Comparison of ENCODE assay signal across 40 mouse cellular contexts in genomic region chr4:53762501-53762900, GRCm38 (mm10). TPM values are rescaled to one million over a fixed set of nuclear protein-coding genes. Genes with fewer than 3 reads are reported as not detected.
"Had no signal": no experiment of that assay in that cellular context is flagged by ENCODE, and none has a peak within 500 bp of the region (broad histone marks: within the 10 kb centered on the region; RNA-seq: fewer than 3 reads in every experiment).

No protein-coding gene starts in this region.

- H3K27ac ChIP-seq: heart, embryonic 10.5 days; heart, embryonic 13.5 days; heart, embryonic 15.5 days; hindbrain, embryonic 10.5 days; hindbrain, embryonic 12.5 days; hindbrain, embryonic 13.5 days; hindbrain, embryonic 14.5 days; hindbrain, embryonic 15.5 days; hindbrain, postnatal 0 days; intestine, embryonic 15.5 days; kidney, embryonic 15.5 days; kidney, postnatal 0 days; layer of hippocampus, adult 2 months had no signal

- H3K27me3 ChIP-seq: heart, embryonic 12.5 days; heart, embryonic 13.5 days; heart, embryonic 15.5 days; hindbrain, embryonic 12.5 days; hindbrain, embryonic 13.5 days; hindbrain, embryonic 15.5 days; intestine, embryonic 15.5 days; kidney, embryonic 15.5 days had no signal

- DNase-seq: heart, postnatal 10 days; heart, postnatal 14 days; heart, postnatal 36 days; heart, postnatal 4 days; kidney, adult 11 months; kidney, adult 18-20 months; kidney, adult 2 months; kidney, adult 8-10 months; kidney, adult 9 months; kidney, postnatal 10 days; kidney, postnatal 14 days; kidney, postnatal 25 days; kidney, postnatal 36 days; kidney, postnatal 4 days; layer of hippocampus, adult 9-11 months; layer of hippocampus, postnatal 36 days had no signal

- H3K4me1 ChIP-seq: heart, embryonic 10.5 days; heart, embryonic 12.5 days; heart, embryonic 13.5 days; heart, embryonic 15.5 days; hindbrain, embryonic 10.5 days; hindbrain, embryonic 12.5 days; hindbrain, embryonic 13.5 days; hindbrain, embryonic 15.5 days; intestine, embryonic 15.5 days; kidney, embryonic 15.5 days had no signal

- H3K9me3 ChIP-seq: heart, embryonic 10.5 days; heart, embryonic 12.5 days; heart, embryonic 13.5 days; heart, embryonic 15.5 days; hindbrain, embryonic 10.5 days; hindbrain, embryonic 12.5 days; hindbrain, embryonic 13.5 days; hindbrain, embryonic 15.5 days; intestine, embryonic 15.5 days; kidney, embryonic 15.5 days had no signal

- H3K9ac ChIP-seq: heart, embryonic 12.5 days; heart, embryonic 13.5 days; heart, embryonic 15.5 days; hindbrain, embryonic 12.5 days; hindbrain, embryonic 13.5 days; hindbrain, embryonic 14.5 days; hindbrain, embryonic 15.5 days; intestine, embryonic 15.5 days; kidney, embryonic 15.5 days had no signal

- H3K4me2 ChIP-seq: heart, embryonic 11.5 days; heart, embryonic 12.5 days; heart, embryonic 13.5 days; heart, embryonic 15.5 days; hindbrain, embryonic 12.5 days; hindbrain, embryonic 13.5 days; hindbrain, embryonic 14.5 days; hindbrain, embryonic 15.5 days; intestine, embryonic 15.5 days; kidney, embryonic 15.5 days had no signal

- ATAC-seq: hindbrain, embryonic 16.5 days; hindbrain, postnatal 0 days; inflammation-experienced regulatory T-cells, adult 6 months; intestine, embryonic 15.5 days; intestine, embryonic 16.5 days; intestine, postnatal 0 days had no signal

- H3K4me3 ChIP-seq: heart, embryonic 10.5 days; heart, embryonic 12.5 days; heart, embryonic 13.5 days; heart, embryonic 15.5 days; hindbrain, embryonic 10.5 days; hindbrain, embryonic 12.5 days; hindbrain, embryonic 13.5 days; hindbrain, embryonic 15.5 days; intestine, embryonic 15.5 days; kidney, embryonic 15.5 days; layer of hippocampus, adult 2 months had no signal

- H3K36me3 ChIP-seq: intestine, embryonic 15.5 days had no signal

RNA-seq across cellular contexts. Expression of gene Tal2, which starts 17.0 kb away (rescaled TPM):
- polyA plus RNA-seq: heart, embryonic 13.5 days; heart, embryonic 15.5 days; heart, embryonic 16.5 days; heart, postnatal 0 days; inflammation-experienced regulatory T-cells, adult 6 months; intestine, embryonic 14.5 days; intestine, embryonic 16.5 days; kidney, embryonic 14.5 days; large intestine, adult 2 months had no signal
